Mouse (Mus musculus) myocyte (in vitro differentiated cells): ENCODE data around the gene Kif26b. TPM values are rescaled to one million over a fixed set of nuclear protein-coding genes. Genes with fewer than 3 reads are reported as not detected.

ENCODE experiments used
- H3K27me3 ChIP-seq: one replicate; pipeline ENCODE4 v1.6.1; 2011; ENCODE audit not compliant: control insufficient read depth, insufficient read depth, insufficient read length
- H3K36me3 ChIP-seq: one replicate; pipeline ENCODE4 v1.6.1; 2011; ENCODE audit not compliant: control insufficient read depth, insufficient read depth
- H3K4me2 ChIP-seq: one replicate; pipeline ENCODE4 v1.6.1; 2011; ENCODE audit warnings: low read depth, control low read depth
- H3K4me3 ChIP-seq: one replicate; pipeline ENCODE4 v1.5.1; 2011; ENCODE audit warnings: mild to moderate bottlenecking, control low read depth, moderate library complexity
- H3K79me2 ChIP-seq: one replicate; pipeline ENCODE4 v1.6.1; 2011; ENCODE audit not compliant: control insufficient read depth, insufficient read depth
- H3ac ChIP-seq: one replicate; pipeline ENCODE4 v1.6.1; 2011; ENCODE audit not compliant: control insufficient read depth, insufficient read length
- CEBPB ChIP-seq: IDR thresholded peaks from 2 replicates; pipeline ENCODE4 v1.6.1; 2011; ENCODE audit warnings: mild to moderate bottlenecking, moderate library complexity; ENCODE audit not compliant: poor library complexity, insufficient read depth, severe bottlenecking
- E2F4 ChIP-seq: IDR thresholded peaks from one replicate; pipeline ENCODE4 v1.6.1; 2011; ENCODE audit warnings: mild to moderate bottlenecking, control low read depth, moderate library complexity; ENCODE audit not compliant: insufficient read depth
- MAX ChIP-seq: IDR thresholded peaks from one replicate; pipeline ENCODE4 v1.6.1; 2011; ENCODE audit warnings: low read depth, mild to moderate bottlenecking, control low read depth
- MYOD1 ChIP-seq, 3 experiments: IDR thresholded peaks; one replicate each; pipeline ENCODE4 v1.6.1; 2011; ENCODE audit warnings: control low read depth in 2 of 3, low read depth in 2 of 3, mild to moderate bottlenecking in 2 of 3, moderate library complexity in 1 of 3; ENCODE audit not compliant: insufficient read length in 2 of 3, control insufficient read depth in 1 of 3
- MYOG ChIP-seq, 3 experiments: IDR thresholded peaks; one replicate each; pipeline ENCODE4 v1.6.1; 2011; ENCODE audit warnings: control low read depth in 2 of 3, low read depth in 2 of 3, mild to moderate bottlenecking in 2 of 3; ENCODE audit not compliant: insufficient read length in 2 of 3, control insufficient read depth in 1 of 3, insufficient read depth in 1 of 3
- POLR2A ChIP-seq: IDR thresholded peaks from one replicate; pipeline ENCODE4 v1.6.1; 2011; ENCODE audit warnings: low read depth, mild to moderate bottlenecking, control low read depth, moderate library complexity; ENCODE audit not compliant: insufficient read length
- POLR2AphosphoS2 ChIP-seq: IDR thresholded peaks from one replicate; pipeline ENCODE4 v1.6.1; 2011; ENCODE audit warnings: low read depth, control low read depth; ENCODE audit not compliant: insufficient read length
- REST ChIP-seq: IDR thresholded peaks from one replicate; pipeline ENCODE4 v1.6.1; 2011; ENCODE audit warnings: mild to moderate bottlenecking, control low read depth, moderate library complexity; ENCODE audit not compliant: insufficient read depth, insufficient read length
- SRF ChIP-seq: IDR thresholded peaks from one replicate; pipeline ENCODE4 v1.6.1; 2011; ENCODE audit warnings: low read depth; ENCODE audit not compliant: control insufficient read depth, insufficient read length
- TCF12 ChIP-seq: IDR thresholded peaks from one replicate; pipeline ENCODE4 v1.6.1; 2011; ENCODE audit warnings: mild to moderate bottlenecking, control low read depth; ENCODE audit not compliant: poor library complexity, insufficient read depth, severe bottlenecking
- TCF3 ChIP-seq: IDR thresholded peaks from one replicate; pipeline ENCODE4 v1.6.1; 2011; ENCODE audit warnings: low read depth, control low read depth; ENCODE audit not compliant: insufficient read length
- USF1 ChIP-seq: IDR thresholded peaks from one replicate; pipeline ENCODE4 v1.6.1; 2011; ENCODE audit warnings: low read depth, mild to moderate bottlenecking, control low read depth, moderate library complexity
- polyA plus RNA-seq: library from polyadenylated mRNA; unstranded; fragments of >200 nt; fragmentation: generic; extraction: Trizol; gene quantifications from one replicate; pipeline ENCODE4 v1.2.1, GENCODE M21; 2012; ENCODE audit warnings: missing spikeins

Gene Kif26b
- polyA plus RNA-seq, 1 experiment: 5.9 TPM

DNA sequence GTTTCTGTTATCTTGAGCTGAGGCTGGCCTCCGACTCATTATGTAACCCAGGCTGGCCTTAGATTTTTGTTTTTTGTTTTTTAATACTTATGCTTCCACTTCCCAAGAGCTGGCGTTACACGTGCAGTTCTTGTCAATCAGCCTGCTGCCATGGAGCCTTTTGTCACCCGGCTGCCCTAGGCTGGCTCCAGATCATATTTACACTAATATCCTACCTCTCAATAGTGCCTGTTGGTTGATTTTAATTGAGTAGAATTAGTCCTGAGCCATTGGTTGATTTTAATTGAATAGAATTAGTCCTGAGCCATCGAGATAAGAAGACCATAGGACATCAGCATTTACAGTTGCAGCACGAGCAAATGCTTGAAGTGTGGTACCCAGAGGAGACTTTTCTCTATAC, 216.0 kb downstream of the Kif26b start:
- H3K27me3 ChIP-seq: no peaks in the 10 kb centered on the region
- TF ChIP-seq USF1 (no peak), POLR2AphosphoS2 (no peak), MYOD1 (IDR thresholded peaks at IDR 0.05; ENCODE audit: control insufficient read depth in 1 of 3, insufficient read length in 2 of 3, low read depth in 2 of 3) (no peak), CEBPB (no peak), MAX (no peak), MYOG (IDR thresholded peaks at IDR 0.05; ENCODE audit: control insufficient read depth in 1 of 3, insufficient read depth in 1 of 3, insufficient read length in 2 of 3, low read depth in 2 of 3) (no peak), E2F4 (no peak), REST (no peak), SRF (no peak), TCF12 (no peak), POLR2A (no peak), TCF3 (no peak)
- H3K36me3 ChIP-seq: no peaks in the 10 kb centered on the region
- no peaks in the 10 kb centered on the region for H3K79me2 ChIP-seq
- no peak overlapping the region for H3ac ChIP-seq
- H3K4me2 ChIP-seq: no peak overlapping the region
- H3K4me3 ChIP-seq: no peak overlapping the region

DNA sequence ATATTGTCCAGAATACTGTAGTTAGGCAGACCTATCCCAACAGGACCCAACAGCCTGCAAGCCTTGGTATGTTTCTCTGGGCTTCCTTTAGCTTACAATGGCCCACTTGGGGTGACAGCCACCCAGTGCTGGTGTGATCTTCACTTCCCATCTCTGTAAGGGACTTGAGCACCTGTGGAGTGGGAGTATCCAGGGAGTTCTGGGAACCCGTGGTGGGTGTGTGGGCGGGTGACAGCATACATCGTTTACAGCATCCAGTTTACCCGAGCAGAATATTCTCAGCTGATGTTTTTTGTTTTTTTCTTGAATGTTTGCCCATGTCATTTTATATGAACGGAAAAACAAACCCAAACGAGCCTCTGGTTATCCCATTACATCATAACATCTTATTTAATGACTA, 216.5 kb downstream of the Kif26b start:
- H3K27me3 ChIP-seq: no peaks in the 10 kb centered on the region
- TF ChIP-seq POLR2AphosphoS2: no peak
- no peak for TF ChIP-seq POLR2A
- TF ChIP-seq MAX: no peak
- no peak for TF ChIP-seq USF1
- no peak for TF ChIP-seq REST
- no peak for TF ChIP-seq E2F4
- TF ChIP-seq CEBPB: no peak
- TF ChIP-seq MYOD1 (IDR thresholded peaks at IDR 0.05; ENCODE audit: control insufficient read depth in 1 of 3, insufficient read length in 2 of 3, low read depth in 2 of 3): no peak
- no peak for TF ChIP-seq SRF
- no peak for TF ChIP-seq TCF12
- no peaks in the 10 kb centered on the region for H3K79me2 ChIP-seq
- H3K36me3 ChIP-seq: no peaks in the 10 kb centered on the region
- H3K4me3 ChIP-seq: no peak overlapping the region
- no peak overlapping the region for H3K4me2 ChIP-seq
- H3ac ChIP-seq: no peak overlapping the region

DNA sequence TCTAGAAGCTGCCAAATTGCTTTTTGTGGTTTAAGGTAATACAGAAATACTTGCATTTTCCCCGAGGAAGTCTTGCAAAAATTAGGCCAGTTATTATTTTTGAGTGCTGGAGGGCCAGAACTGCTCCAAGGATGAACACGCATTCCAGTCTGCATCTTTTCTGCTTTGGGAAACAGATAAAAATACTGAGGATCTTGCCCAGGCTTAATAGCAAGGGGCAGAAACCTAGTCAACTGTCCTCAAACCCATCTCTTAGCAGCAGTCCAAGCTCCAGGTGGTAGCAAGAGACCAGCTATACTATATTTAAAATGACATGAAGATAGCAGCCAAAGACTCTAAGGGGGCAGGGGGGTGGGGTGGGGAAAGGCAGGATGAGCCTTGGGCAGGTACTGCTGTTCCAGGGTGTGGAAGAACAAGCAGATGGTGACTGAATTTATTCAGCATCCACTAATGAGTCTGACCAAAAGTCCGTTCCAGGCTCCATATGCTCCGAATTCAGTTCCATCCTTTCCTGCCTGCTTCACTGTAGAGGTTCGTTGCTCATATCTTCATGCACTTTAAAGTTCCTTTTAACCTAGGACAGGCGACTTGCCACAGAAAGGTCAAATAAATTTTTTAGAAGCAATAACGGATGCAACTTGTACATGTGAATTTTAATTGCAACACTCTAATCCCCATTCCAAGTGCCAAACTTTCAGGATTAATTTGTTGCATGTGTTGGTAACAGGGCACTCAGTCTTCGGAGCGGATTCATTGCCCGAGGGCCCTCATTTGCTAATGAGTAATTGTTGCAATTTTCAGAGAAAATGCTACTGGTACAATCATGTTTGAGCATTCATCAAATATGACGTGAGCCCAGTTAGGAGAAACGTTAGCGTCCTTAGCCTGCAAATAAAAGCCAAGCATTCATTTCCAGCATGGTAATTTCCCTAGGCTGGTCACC, 218.6 kb downstream of the Kif26b start:
- Histone ChIP-seq H3K4me2 (no peak overlapping the region), H3K4me3 (no peak overlapping the region)
- TF ChIP-seq MYOD1 (IDR thresholded peaks at IDR 0.05; ENCODE audit: control insufficient read depth in 1 of 3, insufficient read length in 2 of 3, low read depth in 2 of 3) (no peak), USF1 (no peak), POLR2AphosphoS2 (no peak), TCF12 (no peak), SRF (no peak), CEBPB (no peak), TCF3 (no peak), E2F4 (no peak), MAX (no peak), REST (no peak), POLR2A (no peak), MYOG (IDR thresholded peaks at IDR 0.05; ENCODE audit: control insufficient read depth in 1 of 3, insufficient read depth in 1 of 3, insufficient read length in 2 of 3, low read depth in 2 of 3) (no peak)

DNA sequence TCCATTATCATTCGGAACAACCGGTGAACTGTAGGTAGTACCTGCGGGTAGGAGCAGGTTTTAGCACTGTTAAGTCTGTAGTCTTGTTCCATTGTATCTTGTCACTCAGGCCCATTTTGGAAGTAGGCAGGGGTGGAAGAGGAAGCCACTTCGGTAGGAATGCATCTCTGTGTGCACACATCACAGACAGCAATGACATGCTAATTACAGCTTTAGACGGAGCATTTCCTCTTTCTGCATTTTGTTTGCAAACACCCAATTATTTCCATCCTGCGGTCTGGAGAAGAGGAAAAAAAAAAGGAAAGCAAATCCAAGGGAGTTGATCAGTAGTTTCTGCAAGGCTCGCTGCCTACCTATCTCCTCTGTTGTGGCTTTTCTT, 219.3 kb downstream of the Kif26b start:
- H3K27me3 ChIP-seq: no peaks in the 10 kb centered on the region
- H3K4me2 ChIP-seq: no peak overlapping the region
- H3K79me2 ChIP-seq: no peaks in the 10 kb centered on the region
- no peak overlapping the region for H3ac ChIP-seq
- no peaks in the 10 kb centered on the region for H3K36me3 ChIP-seq
- H3K4me3 ChIP-seq: no peak overlapping the region
- no peak for TF ChIP-seq E2F4
- no peak for TF ChIP-seq TCF12
- TF ChIP-seq MYOD1 (IDR thresholded peaks at IDR 0.05; ENCODE audit: control insufficient read depth in 1 of 3, insufficient read length in 2 of 3, low read depth in 2 of 3): no peak
- TF ChIP-seq MYOG (IDR thresholded peaks at IDR 0.05; ENCODE audit: control insufficient read depth in 1 of 3, insufficient read depth in 1 of 3, insufficient read length in 2 of 3, low read depth in 2 of 3): no peak
- TF ChIP-seq TCF3: no peak

More for the DNA sequence above, 218.6 kb downstream of the Kif26b start:
- Histone ChIP-seq H3K79me2 (no peaks in the 10 kb centered on the region), H3K36me3 (no peaks in the 10 kb centered on the region), H3ac (no peak overlapping the region), H3K27me3 (no peaks in the 10 kb centered on the region)

DNA sequence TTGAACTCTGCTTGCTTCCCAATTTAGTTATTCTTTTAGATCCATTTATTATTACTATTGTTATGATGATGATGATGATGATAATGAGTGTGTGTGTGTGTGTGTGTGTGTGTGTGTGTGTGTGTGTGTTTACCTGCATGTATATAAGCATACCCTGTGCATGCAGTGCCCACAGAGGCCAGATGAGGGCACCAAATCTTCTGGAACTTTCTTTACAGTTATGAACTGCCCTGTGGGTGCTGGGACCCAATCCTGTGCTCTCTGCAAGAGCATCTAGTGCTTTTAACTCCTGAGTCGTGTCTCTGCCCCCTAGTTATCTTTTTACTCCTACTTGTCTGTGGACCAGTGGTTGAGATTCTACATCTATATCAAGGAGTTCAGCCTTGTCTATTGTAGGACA, 219.7 kb downstream of the Kif26b start:
- Histone ChIP-seq H3K27me3 (no peaks in the 10 kb centered on the region), H3K79me2 (no peaks in the 10 kb centered on the region), H3K4me2 (no peak overlapping the region), H3K4me3 (no peak overlapping the region), H3K36me3 (no peaks in the 10 kb centered on the region), H3ac (no peak overlapping the region)
- TF ChIP-seq SRF: no peak
